Mouse (Mus musculus): ENCODE data around the gene Vamp5. TPM values are rescaled to one million over a fixed set of nuclear protein-coding genes. Genes with fewer than 3 reads are reported as not detected.
A peak's percentile ranks its signal among the peaks of the same experiment; 100 is the strongest.

Vamp5 gene
- polyA plus RNA-seq, 1 experiment from 2014 or later: 20.6 TPM

DNA sequence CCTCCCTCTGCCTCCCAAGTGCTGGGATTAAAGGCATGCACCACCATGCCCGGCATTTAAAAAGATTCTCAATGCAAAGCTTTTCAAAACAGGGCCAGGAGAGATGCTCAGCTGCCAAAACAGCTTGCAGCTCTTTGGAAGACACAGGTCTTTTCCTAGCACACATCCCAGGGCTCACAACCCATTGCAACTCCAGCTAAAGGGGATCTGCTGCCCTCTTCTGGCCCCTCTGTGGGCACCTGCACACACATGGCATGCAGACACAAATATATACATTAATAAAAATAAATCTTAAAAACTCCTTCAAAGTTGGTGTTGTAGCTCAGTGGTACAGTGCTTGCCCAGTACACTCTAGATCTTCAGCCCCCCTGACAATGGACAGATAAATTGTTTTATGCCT lies 29.7 kb upstream of the Vamp5 start:
- Histone ChIP-seq H3K27ac (no peak overlapping the region), H3K4me3 (no peak overlapping the region), H3K4me2 (no peak overlapping the region), H3K9ac (no peak overlapping the region), H3K27me3 (no peaks in the 10 kb centered on the region), H3K4me1 (peaks cover 10% of the 10 kb centered on the region), H3K9me3 (no peaks in the 10 kb centered on the region), H3K36me3 (no peaks in the 10 kb centered on the region)
- ATAC-seq (ENCODE audit: insufficient number of reproducible peaks, insufficient read depth, low FRiP score, low TSS enrichment, low read depth): no peak
- WGBS: 33% methylated on average over 1 of the region's 1 CpGs

DNA sequence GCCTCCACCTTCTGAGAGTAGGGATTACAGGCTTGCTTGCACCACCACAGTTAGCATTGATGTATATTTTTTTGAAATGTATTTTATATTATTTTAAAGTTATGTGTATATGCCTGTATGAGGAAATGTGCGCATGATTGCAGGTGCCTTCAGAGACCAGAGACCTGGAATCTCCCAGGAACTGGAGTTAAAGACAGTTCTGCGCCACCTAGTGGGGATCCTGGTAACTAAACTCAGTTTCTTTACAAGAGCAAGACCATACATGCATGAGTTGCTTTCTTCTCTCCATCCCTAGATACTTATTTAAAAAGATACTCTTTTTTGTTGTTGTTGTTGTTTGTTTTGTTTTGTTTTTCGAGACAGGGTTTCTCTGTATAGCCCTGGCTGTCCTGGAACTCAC lies 29.3 kb upstream of the Vamp5 start:
- 14% methylated on average over 3 of the region's 3 CpGs for WGBS
- Histone ChIP-seq H3K4me3 (no peak overlapping the region), H3K27me3 (no peaks in the 10 kb centered on the region), H3K9ac (no peak overlapping the region), H3K4me2 (no peak overlapping the region), H3K4me1 (peaks cover 6% of the 10 kb centered on the region), H3K27ac (no peak overlapping the region), H3K36me3 (no peaks in the 10 kb centered on the region), H3K9me3 (no peaks in the 10 kb centered on the region)
- no peak for ATAC-seq (ENCODE audit: insufficient number of reproducible peaks, insufficient read depth, low FRiP score, low TSS enrichment, low read depth)

DNA sequence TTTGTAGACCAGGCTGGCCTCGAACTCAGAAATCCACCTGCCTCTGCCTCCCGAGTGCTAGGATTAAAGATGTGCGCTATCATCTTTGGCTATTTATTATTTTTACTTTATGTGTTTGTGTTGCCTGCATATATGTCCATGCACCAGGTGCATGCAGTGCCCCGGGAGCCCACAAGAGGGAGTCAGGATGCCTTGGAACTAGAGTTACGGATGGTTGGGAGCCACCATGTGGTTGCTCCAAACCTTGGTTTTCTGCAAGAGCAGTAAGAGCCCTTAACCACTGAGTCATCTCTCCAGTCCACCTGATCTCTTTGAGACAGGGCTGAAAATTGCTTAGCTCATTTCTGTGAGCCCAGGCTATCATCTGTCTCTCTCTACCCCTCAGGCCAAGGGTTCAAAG lies 26.9 kb upstream of the Vamp5 start:
- H3K27ac ChIP-seq: no peak overlapping the region
- no peak overlapping the region for H3K9ac ChIP-seq
- WGBS: 1% methylated on average over 5 of the region's 5 CpGs
- no peaks in the 10 kb centered on the region for H3K27me3 ChIP-seq
- no peaks in the 10 kb centered on the region for H3K36me3 ChIP-seq
- no peak for ATAC-seq (ENCODE audit: insufficient number of reproducible peaks, insufficient read depth, low FRiP score, low TSS enrichment, low read depth)
- no peaks in the 10 kb centered on the region for H3K4me1 ChIP-seq
- no peaks in the 10 kb centered on the region for H3K9me3 ChIP-seq
- no peak overlapping the region for H3K4me2 ChIP-seq
- H3K4me3 ChIP-seq: no peak overlapping the region

DNA sequence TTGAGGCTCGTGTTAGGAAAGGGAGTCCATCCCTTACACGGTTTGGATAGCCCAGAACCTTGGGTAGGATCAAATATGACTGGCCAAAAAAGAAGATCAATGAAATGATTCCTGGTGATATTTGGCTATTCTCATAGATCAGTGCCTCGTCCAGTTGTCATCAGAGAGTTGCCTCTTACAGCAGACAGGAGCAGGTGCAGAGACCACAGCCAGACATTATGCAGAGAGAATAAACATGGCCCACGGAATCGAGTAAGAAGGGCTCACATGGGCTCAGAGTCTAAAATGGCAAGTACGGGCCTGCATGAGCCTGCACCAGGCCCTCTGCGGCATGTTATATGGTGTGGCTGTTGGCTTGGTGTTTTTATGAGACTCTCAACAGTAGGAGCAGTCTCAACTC lies 25.1 kb upstream of the Vamp5 start:
- no peak for ATAC-seq (ENCODE audit: insufficient number of reproducible peaks, insufficient read depth, low FRiP score, low TSS enrichment, low read depth)
- Histone ChIP-seq H3K36me3 (no peaks in the 10 kb centered on the region), H3K4me3 (no peak overlapping the region), H3K9me3 (no peaks in the 10 kb centered on the region), H3K27ac (no peak overlapping the region), H3K4me2 (no peak overlapping the region), H3K4me1 (no peaks in the 10 kb centered on the region), H3K27me3 (no peaks in the 10 kb centered on the region), H3K9ac (no peak overlapping the region)
- 74% methylated on average over 7 of the region's 7 CpGs for WGBS

DNA sequence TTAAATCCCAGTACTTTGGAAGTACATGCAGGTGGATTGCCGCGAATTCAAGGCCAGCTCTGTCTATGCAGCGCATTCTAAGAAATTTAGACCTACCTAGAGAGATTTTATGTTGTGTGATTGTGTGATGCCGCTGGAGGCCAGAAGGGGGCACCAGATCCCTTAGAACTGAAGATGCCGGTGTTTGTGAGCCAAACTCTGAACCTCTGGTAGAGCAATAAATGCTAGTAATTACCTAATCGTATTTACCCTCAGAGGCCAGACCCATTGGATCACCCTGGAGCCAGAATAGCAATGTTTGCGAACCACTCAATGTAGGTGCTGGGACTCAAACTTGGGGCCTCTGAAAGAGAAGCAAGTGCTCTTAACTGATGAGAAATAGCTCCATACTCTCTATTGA lies 21.6 kb upstream of the Vamp5 start:
- WGBS: 18% methylated on average over 7 of the region's 7 CpGs
- Histone ChIP-seq H3K27me3 (no peaks in the 10 kb centered on the region), H3K4me1 (no peaks in the 10 kb centered on the region), H3K36me3 (no peaks in the 10 kb centered on the region), H3K9ac (no peak overlapping the region), H3K4me3 (no peak overlapping the region), H3K27ac (no peak overlapping the region), H3K4me2 (no peak overlapping the region), H3K9me3 (no peaks in the 10 kb centered on the region)
- no peak for ATAC-seq (ENCODE audit: insufficient number of reproducible peaks, insufficient read depth, low FRiP score, low TSS enrichment, low read depth)

DNA sequence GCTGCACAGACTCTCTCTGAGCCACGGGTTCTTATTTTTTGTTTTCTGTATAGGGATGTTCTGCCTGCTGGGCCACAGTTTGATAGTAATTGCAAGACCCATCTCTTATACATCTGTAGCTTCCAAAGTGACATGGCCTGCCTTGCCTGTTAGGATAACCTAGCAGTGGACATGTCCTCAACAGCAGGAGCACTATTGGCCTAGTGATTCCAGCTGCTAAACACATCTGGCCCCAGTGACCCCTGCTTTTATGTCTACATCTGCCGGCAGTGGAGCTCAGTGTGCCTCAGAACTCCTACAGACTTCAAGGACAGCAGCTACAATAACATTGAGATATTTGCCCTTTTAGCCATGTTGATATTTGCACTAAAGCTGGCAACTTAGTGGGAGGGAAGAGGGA lies 19.7 kb upstream of the Vamp5 start:
- ATAC-seq (ENCODE audit: insufficient number of reproducible peaks, insufficient read depth, low FRiP score, low TSS enrichment, low read depth): no peak
- Histone ChIP-seq H3K27ac (no peak overlapping the region), H3K4me1 (no peaks in the 10 kb centered on the region), H3K36me3 (no peaks in the 10 kb centered on the region), H3K9me3 (no peaks in the 10 kb centered on the region), H3K4me3 (no peak overlapping the region), H3K9ac (no peak overlapping the region), H3K4me2 (no peak overlapping the region), H3K27me3 (no peaks in the 10 kb centered on the region)
- 56% methylated on average over 2 of the region's 2 CpGs for WGBS

DNA sequence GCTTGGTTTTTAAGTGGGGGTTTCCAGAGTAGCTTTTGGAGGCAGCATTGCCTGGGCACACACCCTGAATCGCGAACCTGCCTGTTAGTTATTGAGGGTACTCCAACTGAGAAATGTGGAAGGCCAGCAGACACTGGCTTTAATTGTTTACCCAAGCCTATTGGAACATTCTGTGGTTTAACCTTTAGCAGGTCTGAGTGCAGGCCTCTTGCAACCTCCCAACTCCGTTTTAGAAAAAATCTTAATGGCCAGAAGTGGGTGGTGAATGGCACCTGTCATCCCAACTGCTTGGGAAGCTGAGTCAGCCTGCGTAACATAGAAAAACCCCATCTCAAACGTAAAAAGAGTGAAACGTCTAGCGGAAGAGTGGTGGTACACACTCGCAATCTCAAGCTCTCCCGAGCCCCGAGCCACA lies 16.6 kb upstream of the Vamp5 start:
- Histone ChIP-seq H3K4me3 (no peak overlapping the region), H3K27me3 (no peaks in the 10 kb centered on the region), H3K27ac (no peak overlapping the region), H3K9me3 (no peaks in the 10 kb centered on the region), H3K4me2 (no peak overlapping the region), H3K4me1 (no peaks in the 10 kb centered on the region), H3K9ac (no peak overlapping the region), H3K36me3 (no peaks in the 10 kb centered on the region)
- 77% methylated on average over 10 of the region's 10 CpGs for WGBS
- no peak for ATAC-seq (ENCODE audit: insufficient number of reproducible peaks, insufficient read depth, low FRiP score, low TSS enrichment, low read depth)

DNA sequence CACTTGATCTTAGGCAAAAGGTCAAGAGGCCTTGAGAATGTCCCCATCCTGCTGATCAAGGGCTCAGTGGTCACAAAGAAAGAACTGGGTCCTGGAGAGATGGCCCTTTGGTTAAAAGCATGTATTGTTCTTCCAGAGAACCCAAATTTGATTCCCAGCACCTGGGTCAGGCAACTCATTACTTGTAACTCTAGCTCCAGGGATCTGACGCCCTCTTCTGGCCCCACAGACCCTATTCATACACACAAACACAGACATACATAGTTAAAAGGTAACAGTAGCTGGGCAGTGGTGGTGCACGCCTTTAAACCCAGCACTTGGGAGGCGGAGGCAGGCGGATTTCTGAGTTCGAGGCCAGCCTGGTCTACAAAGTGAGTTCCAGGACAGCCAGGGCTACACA lies 12.1 kb upstream of the Vamp5 start:
- Histone ChIP-seq H3K4me2 (no peak overlapping the region), H3K9me3 (no peaks in the 10 kb centered on the region), H3K4me1 (peaks cover 27% of the 10 kb centered on the region), H3K4me3 (no peak overlapping the region), H3K36me3 (0 out of 2 replicates have a peak, but pooled peaks cover 7% of the 10 kb centered on the region), H3K27ac (no peak overlapping the region), H3K27me3 (no peaks in the 10 kb centered on the region), H3K9ac (no peak overlapping the region)
- ATAC-seq (ENCODE audit: insufficient number of reproducible peaks, insufficient read depth, low FRiP score, low TSS enrichment, low read depth): no peak
- WGBS: 90% methylated on average over 5 of the region's 5 CpGs

DNA sequence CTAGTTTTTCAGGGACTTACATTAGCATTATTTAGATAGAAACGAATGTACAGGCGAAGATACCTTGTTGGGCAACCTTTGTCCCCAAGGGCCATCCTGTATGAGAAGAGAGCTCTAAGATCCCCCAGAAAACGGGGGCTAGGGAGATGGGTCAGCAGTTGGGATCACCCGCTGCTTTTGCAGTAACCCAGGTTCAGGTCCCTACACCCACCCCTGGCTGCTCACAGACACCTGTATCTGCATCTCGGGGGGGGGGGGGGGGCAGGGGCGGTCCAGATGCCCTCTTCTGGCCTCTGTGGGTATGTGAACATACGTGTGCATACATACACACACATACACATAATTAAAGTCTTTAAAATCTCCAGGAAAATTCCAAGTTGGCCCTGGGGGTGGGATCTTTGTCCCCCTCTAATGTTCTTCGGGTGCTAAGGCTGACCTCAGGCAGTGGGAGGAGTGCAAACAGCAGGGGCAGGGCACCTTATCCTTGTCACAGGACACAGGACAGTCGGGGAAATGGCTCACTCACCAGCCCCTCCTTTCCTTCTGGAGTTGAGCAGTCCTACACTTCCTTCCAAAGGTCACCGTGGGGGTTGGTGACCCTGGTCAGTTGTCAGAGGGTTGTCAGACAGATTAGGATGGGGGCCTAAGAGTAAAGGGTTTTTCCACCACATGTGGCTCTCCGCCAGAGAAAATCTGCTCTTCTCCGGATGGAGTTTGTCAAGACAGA lies 10.7 kb upstream of the Vamp5 start:
- Histone ChIP-seq H3K4me2 (peak overlapping the region; percentile 77), H3K4me3 (peak overlapping the region; percentile 62), H3K4me1 (peaks cover 27% of the 10 kb centered on the region), H3K36me3 (peaks cover 13% of the 10 kb centered on the region), H3K9me3 (no peaks in the 10 kb centered on the region), H3K27ac (peak overlapping the region; percentile 94), H3K9ac (peak overlapping the region; percentile 83), H3K27me3 (no peaks in the 10 kb centered on the region)
- 0 out of 2 replicates have a peak, but pooled peaks have one; percentile 52 for ATAC-seq (ENCODE audit: insufficient number of reproducible peaks, insufficient read depth, low FRiP score, low TSS enrichment, low read depth)
- 16% methylated on average over 12 of the region's 12 CpGs for WGBS

DNA sequence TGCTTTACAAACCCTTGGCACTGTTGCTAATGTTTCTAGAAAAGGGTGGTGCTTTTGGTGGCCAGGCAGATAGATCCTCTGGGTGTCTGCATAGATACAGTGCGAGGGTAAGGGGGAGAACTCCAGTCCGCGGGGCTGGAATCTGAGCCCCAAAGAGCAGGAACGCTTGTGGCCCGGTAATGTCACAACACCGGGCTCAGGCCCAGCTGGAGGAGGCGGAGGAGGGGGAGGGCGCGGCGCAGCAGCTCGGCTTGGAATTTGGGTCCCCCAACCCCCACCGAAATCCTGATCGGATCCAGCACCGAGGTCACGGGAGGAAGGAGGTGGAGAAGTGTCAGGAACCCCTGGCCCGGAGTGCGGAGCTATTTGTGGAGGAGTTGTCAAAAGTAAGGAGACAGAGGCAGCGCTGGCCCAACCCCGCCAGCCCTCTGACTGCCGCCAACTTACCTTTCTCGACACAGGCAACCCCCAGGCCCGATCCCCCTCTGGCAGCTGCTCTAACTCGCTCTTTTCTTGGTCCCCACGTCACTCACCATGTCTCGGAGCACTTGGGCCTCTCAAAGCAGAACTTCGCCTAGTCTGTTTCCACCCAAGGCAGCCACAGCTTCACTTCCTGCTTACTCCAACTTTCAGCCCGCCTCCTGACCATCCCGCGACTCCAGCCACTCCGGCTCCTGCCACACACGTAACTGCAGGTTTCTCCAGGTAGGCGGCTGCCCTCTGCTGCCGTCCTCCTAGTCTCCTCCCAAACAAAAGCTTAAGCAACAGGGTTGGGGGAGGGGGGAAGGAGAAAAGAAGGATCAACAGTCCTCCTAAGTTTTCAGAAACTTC lies 9.9 kb upstream of the Vamp5 start, which contains the start of gene Vamp8:
Gene Vamp8 (minus strand): TSS at position 763 of the 831 bp plus-strand sequence.
- peak within 1 kb of the TSS; percentile 62 for H3K4me3 ChIP-seq
- H3K4me2 ChIP-seq: peak within 1 kb of the TSS; percentile 77
- peak; percentile 73 for ATAC-seq (ENCODE audit: insufficient number of reproducible peaks, insufficient read depth, low FRiP score, low TSS enrichment, low read depth)
- peak within 1 kb of the TSS; percentile 94 for H3K27ac ChIP-seq
- H3K9ac ChIP-seq: peak within 1 kb of the TSS; percentile 83
- H3K9me3 ChIP-seq: no peaks in the 10 kb centered on the region
- H3K27me3 ChIP-seq: no peaks in the 10 kb centered on the region
- peaks cover 27% of the 10 kb centered on the region for H3K4me1 ChIP-seq
- peaks cover 20% of the 10 kb centered on the region for H3K36me3 ChIP-seq
- under 1% methylated on average over 33 of the region's 33 CpGs for WGBS

DNA sequence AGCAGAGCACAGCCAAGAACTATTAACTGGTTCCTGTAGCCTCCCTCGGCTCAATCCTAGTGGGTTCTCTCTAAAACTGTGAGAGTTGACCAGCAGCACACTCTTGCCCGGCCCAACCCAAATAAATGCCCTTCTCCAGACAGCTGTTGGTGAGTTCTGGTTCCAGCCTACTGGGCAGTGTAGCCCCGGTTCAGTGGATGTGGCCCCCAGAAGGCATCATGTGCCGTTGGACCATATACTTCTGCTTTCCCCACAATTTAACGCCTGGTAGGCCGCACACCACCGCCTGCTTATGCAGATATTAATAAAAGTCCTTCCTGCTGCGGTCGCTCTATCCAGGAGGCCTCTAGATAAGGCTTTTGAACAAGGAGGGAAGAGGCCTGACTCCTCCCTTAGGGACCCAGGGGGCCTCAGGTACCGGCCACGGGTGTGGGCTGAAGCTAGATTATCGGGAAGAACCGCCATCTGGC lies 9.2 kb upstream of the Vamp5 start:
- Histone ChIP-seq H3K4me3 (peak overlapping the region; percentile 62), H3K4me1 (peaks cover 27% of the 10 kb centered on the region), H3K9ac (peak overlapping the region; percentile 83), H3K36me3 (peaks cover 26% of the 10 kb centered on the region), H3K4me2 (peak overlapping the region; percentile 77), H3K9me3 (no peaks in the 10 kb centered on the region), H3K27ac (peak overlapping the region; percentile 94), H3K27me3 (no peaks in the 10 kb centered on the region)
- 23% methylated on average over 13 of the region's 13 CpGs for WGBS
- ATAC-seq (ENCODE audit: insufficient number of reproducible peaks, insufficient read depth, low FRiP score, low TSS enrichment, low read depth): no peak
